In the genomic region with DNA sequence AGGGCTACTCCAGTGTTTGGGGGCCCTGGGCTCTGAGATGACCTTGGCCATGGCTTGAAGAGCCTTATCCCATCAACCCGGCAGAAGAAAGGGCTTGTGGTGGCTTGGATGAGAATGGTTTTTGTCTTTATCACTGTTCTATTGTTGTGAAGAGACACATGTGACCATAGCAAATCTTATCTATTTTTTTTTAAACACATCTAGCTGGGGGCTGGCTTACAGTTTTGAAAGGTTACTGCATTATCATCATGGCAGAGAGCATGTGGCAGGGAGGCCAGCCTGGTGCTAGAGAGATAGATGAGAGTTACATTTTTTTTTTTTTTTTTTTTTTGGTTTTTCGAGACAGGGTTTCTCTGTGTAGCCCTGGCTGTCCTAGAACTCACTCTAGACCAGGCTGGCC, we compare ENCODE assay signal across 38 mouse cellular contexts. TPM values are rescaled to one million over a fixed set of nuclear protein-coding genes. Genes with fewer than 3 reads are reported as not detected.
"Had no signal": no experiment of that assay in that cellular context is flagged by ENCODE, and none has a peak within 500 bp of the region (broad histone marks: within the 10 kb centered on the region; RNA-seq: fewer than 3 reads in every experiment).

No protein-coding gene starts in this region.

- H3K9ac ChIP-seq: heart, embryonic 12.5 days; heart, embryonic 13.5 days; heart, embryonic 15.5 days; hindbrain, embryonic 12.5 days; hindbrain, embryonic 13.5 days; hindbrain, embryonic 14.5 days; hindbrain, embryonic 15.5 days; intestine, embryonic 15.5 days; kidney, embryonic 15.5 days had no signal

- H3K36me3 ChIP-seq: heart, embryonic 10.5 days; heart, embryonic 12.5 days; heart, embryonic 13.5 days; heart, embryonic 15.5 days; hindbrain, embryonic 10.5 days; hindbrain, embryonic 12.5 days; hindbrain, embryonic 13.5 days; hindbrain, embryonic 15.5 days; intestine, embryonic 15.5 days; kidney, embryonic 15.5 days had no signal

- H3K27me3 ChIP-seq: heart, embryonic 12.5 days; heart, embryonic 13.5 days; heart, embryonic 15.5 days; hindbrain, embryonic 12.5 days; hindbrain, embryonic 13.5 days; hindbrain, embryonic 15.5 days; intestine, embryonic 15.5 days; kidney, embryonic 15.5 days had no signal

- H3K4me1 ChIP-seq: heart, embryonic 12.5 days; heart, embryonic 15.5 days; intestine, embryonic 15.5 days; kidney, embryonic 15.5 days had no signal

- H3K27ac ChIP-seq: heart, embryonic 10.5 days; heart, embryonic 13.5 days; heart, embryonic 15.5 days; hindbrain, embryonic 10.5 days; hindbrain, embryonic 12.5 days; hindbrain, embryonic 13.5 days; hindbrain, embryonic 14.5 days; hindbrain, embryonic 15.5 days; hindbrain, postnatal 0 days; intestine, embryonic 15.5 days; kidney, embryonic 15.5 days; kidney, postnatal 0 days; layer of hippocampus, adult 2 months had no signal

- H3K4me3 ChIP-seq: heart, embryonic 10.5 days; heart, embryonic 12.5 days; heart, embryonic 13.5 days; heart, embryonic 15.5 days; hindbrain, embryonic 10.5 days; hindbrain, embryonic 12.5 days; hindbrain, embryonic 13.5 days; hindbrain, embryonic 15.5 days; intestine, embryonic 15.5 days; kidney, embryonic 15.5 days; layer of hippocampus, adult 2 months had no signal

- H3K9me3 ChIP-seq: heart, embryonic 10.5 days; heart, embryonic 12.5 days; heart, embryonic 13.5 days; heart, embryonic 15.5 days; hindbrain, embryonic 10.5 days; hindbrain, embryonic 12.5 days; hindbrain, embryonic 13.5 days; hindbrain, embryonic 15.5 days; intestine, embryonic 15.5 days; kidney, embryonic 15.5 days had no signal

- ATAC-seq: hindbrain, embryonic 16.5 days; hindbrain, postnatal 0 days; inflammation-experienced regulatory T-cells, adult 6 months; intestine, embryonic 15.5 days; intestine, embryonic 16.5 days; intestine, postnatal 0 days had no signal

- DNase-seq: heart, postnatal 10 days; heart, postnatal 14 days; heart, postnatal 36 days; heart, postnatal 4 days; kidney, adult 11 months; kidney, adult 18-20 months; kidney, adult 2 months; kidney, adult 8-10 months; kidney, adult 9 months; kidney, postnatal 10 days; kidney, postnatal 14 days; kidney, postnatal 25 days; kidney, postnatal 36 days; kidney, postnatal 4 days; layer of hippocampus, adult 9-11 months; layer of hippocampus, postnatal 36 days had no signal

RNA-seq across cellular contexts. Expression of a gene that starts 17.6 kb away (rescaled TPM):
- total RNA-seq: heart, postnatal 10 days; heart, postnatal 14 days; heart, postnatal 25 days; heart, postnatal 36 days; hematopoietic stem cell, adult 5-6 weeks; left cerebral cortex, adult 18-20 months had no signal
- polyA plus RNA-seq: kidney, embryonic 14.5 days had no signal

RNA-seq across cellular contexts. Expression of a gene that starts 43.3 kb away (rescaled TPM):
- polyA plus RNA-seq: inflammation-experienced regulatory T-cells, adult 6 months had no signal
